Mouse (Mus musculus): ENCODE measurements around the gene Babam2.

Babam2 gene

GRCm38 (mm10) chr5:31697644-31698296 lies at the start of gene Babam2:
Babam2 (plus strand) TSS chr5:31697684.
- peak; percentile 86 to 90 for DNase-seq (ENCODE audit: low spot score in 2 of 2)

GRCm38 (mm10) chr5:31650518-31651288 lies 46.8 kb upstream of the Babam2 start:
- DNase-seq (ENCODE audit: low spot score in 2 of 2) = no peak

- no peak for DNase-seq (ENCODE audit: low spot score in 2 of 2)
Observed at GRCm38 (mm10) chr5:31655688-31656190, 41.7 kb upstream of the Babam2 start.

- peak in 1 of 2 experiments; percentile 25 for DNase-seq (ENCODE audit: low spot score in 2 of 2)
Observed at GRCm38 (mm10) chr5:31666176-31666575, 31.3 kb upstream of the Babam2 start.

- DNase-seq (ENCODE audit: low spot score in 2 of 2) = no peak
Observed at GRCm38 (mm10) chr5:31668325-31668968, 29.0 kb upstream of the Babam2 start.

GRCm38 (mm10) chr5:31669984-31670383 lies 27.5 kb upstream of the Babam2 start:
- DNase-seq (ENCODE audit: low spot score in 2 of 2) = no peak

GRCm38 (mm10) chr5:31671137-31671536 lies 26.3 kb upstream of the Babam2 start:
- no peak for DNase-seq (ENCODE audit: low spot score in 2 of 2)

- no peak for DNase-seq (ENCODE audit: low spot score in 2 of 2)
Observed at GRCm38 (mm10) chr5:31673431-31673830, 24.1 kb upstream of the Babam2 start.

- no peak for DNase-seq (ENCODE audit: low spot score in 2 of 2)
Observed at GRCm38 (mm10) chr5:31678000-31678399, 19.5 kb upstream of the Babam2 start.

- DNase-seq (ENCODE audit: low spot score in 2 of 2) = no peak
Observed at GRCm38 (mm10) chr5:31680183-31680582, 17.3 kb upstream of the Babam2 start.

GRCm38 (mm10) chr5:31682305-31682704 lies 15.2 kb upstream of the Babam2 start:
- DNase-seq (ENCODE audit: low spot score in 2 of 2) = no peak

- DNase-seq (ENCODE audit: low spot score in 2 of 2) = no peak
Observed at GRCm38 (mm10) chr5:31686040-31686439, 11.4 kb upstream of the Babam2 start.

GRCm38 (mm10) chr5:31687972-31688371 lies 9.5 kb upstream of the Babam2 start:
- DNase-seq (ENCODE audit: low spot score in 2 of 2) = no peak

- no peak for DNase-seq (ENCODE audit: low spot score in 2 of 2)
Observed at GRCm38 (mm10) chr5:31693191-31693590, 4.3 kb upstream of the Babam2 start.

GRCm38 (mm10) chr5:31696971-31697643 lies 377 bp upstream of the Babam2 start, which contains the start of gene Rbks:
Rbks (minus strand) TSS chr5:31697627.
- no peak for DNase-seq (ENCODE audit: low spot score in 2 of 2)

GRCm38 (mm10) chr5:31698297-31698726 lies 828 bp downstream of the Babam2 start:
- peak; percentile 77 to 83 for DNase-seq (ENCODE audit: low spot score in 2 of 2)

GRCm38 (mm10) chr5:31698931-31699330 lies 1.4 kb downstream of the Babam2 start:
- no peak for DNase-seq (ENCODE audit: low spot score in 2 of 2)

- no peak for DNase-seq (ENCODE audit: low spot score in 2 of 2)
Observed at GRCm38 (mm10) chr5:31699397-31699796, 1.9 kb downstream of the Babam2 start.

GRCm38 (mm10) chr5:31704971-31705370 lies 7.5 kb downstream of the Babam2 start:
- no peak for DNase-seq (ENCODE audit: low spot score in 2 of 2)

GRCm38 (mm10) chr5:31706826-31707225 lies 9.3 kb downstream of the Babam2 start:
- no peak for DNase-seq (ENCODE audit: low spot score in 2 of 2)

GRCm38 (mm10) chr5:31709389-31709788 lies 11.9 kb downstream of the Babam2 start:
- DNase-seq (ENCODE audit: low spot score in 2 of 2) = no peak

- DNase-seq (ENCODE audit: low spot score in 2 of 2) = no peak
Observed at GRCm38 (mm10) chr5:31713280-31713711, 15.8 kb downstream of the Babam2 start.

Measured in urinary bladder, postnatal 36 days (tissue).